Mouse (Mus musculus): ENCODE measurements around the gene Dda1.

DNA sequence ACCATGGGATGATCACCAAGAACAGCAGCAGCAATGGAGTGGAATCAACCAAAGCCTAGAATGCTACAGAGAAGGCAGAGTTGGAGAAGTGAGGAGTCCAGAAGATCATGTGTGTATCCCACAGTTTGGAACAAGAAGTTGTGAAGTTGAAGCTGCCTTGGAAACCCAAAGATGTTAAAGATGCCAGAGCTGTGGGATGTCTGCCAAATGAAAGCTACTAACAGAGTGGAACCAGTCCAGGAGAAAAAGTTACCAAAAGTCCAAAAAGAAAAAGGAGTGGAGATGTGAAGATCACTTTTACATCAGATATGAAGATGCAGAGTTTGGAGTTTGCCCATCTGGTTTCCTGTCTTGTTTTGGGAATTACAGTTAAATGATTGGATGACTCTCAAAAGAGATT is 46.9 kb upstream of the Dda1 start:
- TF ChIP-seq EP300 (IDR thresholded peaks at IDR 0.05; ENCODE audit: insufficient read depth, low read depth, low read length) (no peak), POLR2A (IDR thresholded peaks at IDR 0.05; ENCODE audit: insufficient read depth, low read length) (no peak)

All from ES-Bruce4 (cell line).